Mouse (Mus musculus) megakaryocyte, embryonic 14.5 days (primary cell): ENCODE measurements around the gene Six6. TPM values are rescaled to one million over a fixed set of nuclear protein-coding genes. Genes with fewer than 3 reads are reported as not detected.

Experiments used
- H3K27me3 ChIP-seq: replicated peaks from 2 replicates; pipeline ENCODE3; 2012; ENCODE audit warnings: inconsistent platforms
- H3K36me3 ChIP-seq: replicated peaks from 2 replicates; pipeline ENCODE3; 2012; ENCODE audit warnings: low read length, inconsistent platforms, mixed read lengths
- H3K4me1 ChIP-seq: 2 replicates; pipeline ENCODE4 v1.6.1; 2012; ENCODE audit warnings: inconsistent platforms
- H3K4me3 ChIP-seq: replicated peaks from 2 replicates; pipeline ENCODE3; 2012; ENCODE audit warnings: moderate library complexity, mild to moderate bottlenecking, inconsistent platforms
- H3K9me3 ChIP-seq: 2 replicates; pipeline ENCODE4 v1.6.1; 2012; ENCODE audit warnings: inconsistent platforms
- FLI1 ChIP-seq: IDR thresholded peaks from 2 replicates; pipeline ENCODE4 v1.6.1; 2012; ENCODE audit warnings: low read length, inconsistent platforms, mixed read lengths
- GATA1 ChIP-seq: IDR thresholded peaks from 3 replicates; pipeline ENCODE4 v1.6.1; 2012; ENCODE audit warnings: mixed read lengths, low read length, inconsistent platforms, borderline replicate concordance
- polyA plus RNA-seq: library from polyadenylated mRNA; stranded (reverse); fragments of >175 nt; gene quantifications from 2 replicates; pipeline ENCODE4 v1.2.3, GENCODE M21; 2012; ENCODE audit warnings: low replicate concordance; ENCODE audit not compliant: insufficient read depth

Gene Six6
- polyA plus RNA-seq, 1 experiment, result not detected

- Histone ChIP-seq H3K27me3 (peaks cover 45% of the 10 kb centered on the region), H3K9me3 (no peaks in the 10 kb centered on the region), H3K36me3 (no peaks in the 10 kb centered on the region), H3K4me1 (peaks cover 3% of the 10 kb centered on the region; the same call in 1 of the 2 replicates), H3K4me3 (no peak overlapping the region)
- TF ChIP-seq GATA1 (no peak), FLI1 (no peak)
Measured at GRCm38 (mm10) chr12:72954906-72955305, 15.2 kb downstream of the Six6 start.

GRCm38 (mm10) chr12:72957829-72958424 is 18.2 kb downstream of the Six6 start:
- peaks cover 35% of the 10 kb centered on the region for H3K27me3 ChIP-seq
- peaks cover 13% of the 10 kb centered on the region for H3K9me3 ChIP-seq
- no peak overlapping the region for H3K4me3 ChIP-seq
- H3K4me1 ChIP-seq, result peaks cover 3% of the 10 kb centered on the region; the same call in 1 of the 2 replicates
- TF ChIP-seq FLI1 (no peak), GATA1 (no peak)
- no peaks in the 10 kb centered on the region for H3K36me3 ChIP-seq

GRCm38 (mm10) chr12:72958446-72958845 is 18.8 kb downstream of the Six6 start:
- Histone ChIP-seq H3K27me3 (peaks cover 30% of the 10 kb centered on the region), H3K9me3 (peaks cover 13% of the 10 kb centered on the region), H3K36me3 (no peaks in the 10 kb centered on the region), H3K4me1 (peaks cover 3% of the 10 kb centered on the region; the same call in 1 of the 2 replicates), H3K4me3 (no peak overlapping the region)
- TF ChIP-seq FLI1, result no peak
- no peak for TF ChIP-seq GATA1

GRCm38 (mm10) chr12:72962761-72963160 is 23.1 kb downstream of the Six6 start:
- no peaks in the 10 kb centered on the region for H3K36me3 ChIP-seq
- peaks cover 15% of the 10 kb centered on the region for H3K27me3 ChIP-seq
- no peak for TF ChIP-seq FLI1
- TF ChIP-seq GATA1, result no peak
- no peaks in the 10 kb centered on the region for H3K4me1 ChIP-seq
- H3K9me3 ChIP-seq, result peaks cover 13% of the 10 kb centered on the region
- no peak overlapping the region for H3K4me3 ChIP-seq

- Histone ChIP-seq H3K4me1 (peaks cover 3% of the 10 kb centered on the region; the same call in 1 of the 2 replicates), H3K4me3 (no peak overlapping the region), H3K36me3 (no peaks in the 10 kb centered on the region), H3K27me3 (peaks cover 16% of the 10 kb centered on the region), H3K9me3 (0 out of 2 replicates have a peak, but pooled peaks cover 2% of the 10 kb centered on the region)
- TF ChIP-seq FLI1 (no peak), GATA1 (no peak)
Measured at GRCm38 (mm10) chr12:72967541-72967940, 27.8 kb downstream of the Six6 start.

- H3K4me3 ChIP-seq, result no peak overlapping the region
- H3K36me3 ChIP-seq, result no peaks in the 10 kb centered on the region
- TF ChIP-seq GATA1 (no peak), FLI1 (no peak)
- H3K27me3 ChIP-seq, result peaks cover 19% of the 10 kb centered on the region
- H3K9me3 ChIP-seq, result no peaks in the 10 kb centered on the region
- peaks cover 4% of the 10 kb centered on the region; the same call in 1 of the 2 replicates for H3K4me1 ChIP-seq
Measured at GRCm38 (mm10) chr12:72970620-72971019, 30.9 kb downstream of the Six6 start.

GRCm38 (mm10) chr12:72973161-72973560 is 33.5 kb downstream of the Six6 start:
- H3K36me3 ChIP-seq, result no peaks in the 10 kb centered on the region
- peaks cover 14% of the 10 kb centered on the region for H3K4me1 ChIP-seq
- TF ChIP-seq FLI1, result no peak
- TF ChIP-seq GATA1, result no peak
- no peaks in the 10 kb centered on the region for H3K9me3 ChIP-seq
- H3K27me3 ChIP-seq, result peaks cover 14% of the 10 kb centered on the region
- H3K4me3 ChIP-seq, result no peak overlapping the region

- Histone ChIP-seq H3K4me1 (peaks cover 17% of the 10 kb centered on the region), H3K4me3 (peak overlapping the region; percentile 86), H3K27me3 (peaks cover 30% of the 10 kb centered on the region), H3K36me3 (no peaks in the 10 kb centered on the region), H3K9me3 (no peaks in the 10 kb centered on the region)
- TF ChIP-seq GATA1 (no peak), FLI1 (no peak)
Measured at GRCm38 (mm10) chr12:72976172-72976571, 36.5 kb downstream of the Six6 start.

- TF ChIP-seq GATA1 (no peak), FLI1 (no peak)
- no peaks in the 10 kb centered on the region for H3K36me3 ChIP-seq
- H3K27me3 ChIP-seq, result peaks cover 32% of the 10 kb centered on the region
- H3K4me3 ChIP-seq, result peak overlapping the region; percentile 86
- H3K4me1 ChIP-seq, result peaks cover 17% of the 10 kb centered on the region
- H3K9me3 ChIP-seq, result no peaks in the 10 kb centered on the region
Measured at GRCm38 (mm10) chr12:72976718-72977117, 37.0 kb downstream of the Six6 start.

GRCm38 (mm10) chr12:72977851-72978250 is 38.2 kb downstream of the Six6 start:
- peaks cover 30% of the 10 kb centered on the region for H3K27me3 ChIP-seq
- H3K4me1 ChIP-seq, result peaks cover 17% of the 10 kb centered on the region
- TF ChIP-seq FLI1, result no peak
- TF ChIP-seq GATA1, result no peak
- no peaks in the 10 kb centered on the region for H3K9me3 ChIP-seq
- no peaks in the 10 kb centered on the region for H3K36me3 ChIP-seq
- H3K4me3 ChIP-seq, result no peak overlapping the region
